24 mouse cellular contexts compared by ENCODE assay signal in the genomic region with DNA sequence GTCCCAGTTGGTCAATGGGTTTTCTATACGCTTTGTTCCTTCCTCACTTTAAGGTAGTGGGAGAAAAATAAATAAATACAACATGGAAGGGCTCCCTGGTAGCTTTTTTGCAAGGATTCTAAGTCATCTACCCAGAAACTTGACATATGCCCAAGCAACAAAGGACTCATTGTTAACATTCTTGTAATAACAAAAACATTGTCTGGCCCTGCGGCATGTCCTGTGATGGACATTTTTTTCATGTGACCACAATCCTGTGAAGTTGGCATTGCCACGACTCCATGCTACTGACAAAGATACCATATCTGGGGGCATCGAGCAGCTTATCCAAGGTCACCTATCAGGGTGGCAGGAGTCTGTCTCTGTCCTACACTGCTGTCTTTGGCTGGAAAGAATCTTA.
DNase-seq lines count a peak whose midpoint lies in the region; ATAC-seq and TF ChIP-seq lines count a peak whose summit lies in the region.
"Had no signal": no experiment of that assay in that cellular context is flagged by ENCODE, and none has a peak within 500 bp of the region (broad histone marks: within the 10 kb centered on the region; RNA-seq: fewer than 3 reads in every experiment).

No protein-coding gene starts in this region.

- no peak overlapping the region for H3K4me3 ChIP-seq in heart, embryonic 12.5 days
- no peak overlapping the region for H3K4me3 ChIP-seq in heart, postnatal 0 days (ENCODE audit: low read depth, low read length)
- H3K4me3 ChIP-seq in embryonic facial prominence, embryonic 10.5 days = no peak overlapping the region
- H3K4me3 ChIP-seq: embryonic facial prominence, embryonic 13.5 days; forebrain, embryonic 13.5 days; gastrocnemius, adult 2 months; hindbrain, embryonic 12.5 days had no signal

- no peaks in the 10 kb centered on the region for H3K27me3 ChIP-seq in heart, embryonic 12.5 days (replicated peaks)
- H3K27me3 ChIP-seq in heart, postnatal 0 days (ENCODE audit: control insufficient read depth, insufficient read depth, low read length) = no peaks in the 10 kb centered on the region
- no peaks in the 10 kb centered on the region for H3K27me3 ChIP-seq in embryonic facial prominence, embryonic 10.5 days (replicated peaks; ENCODE audit: low read depth, poor library complexity, severe bottlenecking)
- H3K27me3 ChIP-seq: embryonic facial prominence, embryonic 13.5 days; forebrain, embryonic 13.5 days; hindbrain, embryonic 12.5 days had no signal

- H3K4me1 ChIP-seq in heart, embryonic 12.5 days (replicated peaks) = peaks cover 64% of the 10 kb centered on the region
- peaks cover 44% of the 10 kb centered on the region for H3K4me1 ChIP-seq in heart, postnatal 0 days (ENCODE audit: control insufficient read depth, insufficient read depth)
- peaks cover 53% of the 10 kb centered on the region for H3K4me1 ChIP-seq in embryonic facial prominence, embryonic 10.5 days
- H3K4me1 ChIP-seq: forebrain, embryonic 13.5 days had no signal

- ATAC-seq in heart, embryonic 12.5 days (ENCODE audit: insufficient number of reproducible peaks, low FRiP score) = no peak
- no peak for ATAC-seq in heart, postnatal 0 days (ENCODE audit: insufficient read depth, low read depth)
- ATAC-seq: CD4-positive, CD25-positive, alpha-beta regulatory T cell, adult 4 months; forebrain, embryonic 13.5 days; hindbrain, embryonic 16.5 days; inflammation-experienced regulatory T-cells, adult 6 months; intestine, postnatal 0 days had no signal

- H3K9ac ChIP-seq in heart, embryonic 12.5 days = no peak overlapping the region
- no peak overlapping the region for H3K9ac ChIP-seq in heart, postnatal 0 days (replicated peaks; ENCODE audit: low read depth, low read length)
- H3K9ac ChIP-seq: embryonic facial prominence, embryonic 13.5 days; forebrain, embryonic 13.5 days; hindbrain, embryonic 12.5 days had no signal

- DNase-seq in heart, postnatal 25 days (ENCODE audit: low spot score) = no peak
- no peak for DNase-seq in heart, postnatal 0 days (ENCODE audit: low spot score)
- DNase-seq in heart, adult 18-20 months = no peak
- no peak for DNase-seq in embryonic facial prominence, embryonic 10.5 days (ENCODE audit: low spot score)
- DNase-seq in right cerebral cortex, postnatal 25 days = no peak
- no peak for DNase-seq in adrenal gland, adult 18-20 months (ENCODE audit: low spot score in 2 of 2)
- DNase-seq: adrenal gland, postnatal 14 days; B cell, adult 2 months; cerebellum, adult 11-12 months; cerebellum, adult 9-10 months; cerebellum, postnatal 25 days; gastrocnemius, adult 2 months; gastrocnemius, postnatal 25 days; heart, postnatal 36 days; kidney, adult 8-10 months had no signal

- H3K36me3 ChIP-seq in heart, embryonic 12.5 days = peaks cover 16% of the 10 kb centered on the region
- peaks cover 8% of the 10 kb centered on the region; the same call in 1 of the 2 replicates for H3K36me3 ChIP-seq in heart, postnatal 0 days (replicated peaks; ENCODE audit: control insufficient read depth, insufficient read depth, low read length)
- 0 out of 2 replicates have a peak, but pooled peaks cover 5% of the 10 kb centered on the region for H3K36me3 ChIP-seq in embryonic facial prominence, embryonic 10.5 days (replicated peaks)
- H3K36me3 ChIP-seq: G1E; hindbrain, embryonic 12.5 days had no signal

- no peaks in the 10 kb centered on the region for H3K9me3 ChIP-seq in heart, embryonic 12.5 days (replicated peaks)
- no peaks in the 10 kb centered on the region for H3K9me3 ChIP-seq in heart, postnatal 0 days (replicated peaks; ENCODE audit: control insufficient read depth, low read length)
- H3K9me3 ChIP-seq in embryonic facial prominence, embryonic 10.5 days = no peaks in the 10 kb centered on the region
- H3K9me3 ChIP-seq: embryonic facial prominence, embryonic 13.5 days; forebrain, embryonic 13.5 days; G1E; hindbrain, embryonic 12.5 days had no signal

- TF ChIP-seq EP300 in heart, postnatal 0 days (IDR thresholded peaks at IDR 0.05; ENCODE audit: low read depth) = no peak

- intact Hi-C loops in heart, postnatal 25 days (cut with DNase I) = no loop called here

- no peak overlapping the region for H3K4me2 ChIP-seq in heart, embryonic 12.5 days
- H3K4me2 ChIP-seq in heart, postnatal 0 days (ENCODE audit: low read depth, low read length) = no peak overlapping the region
- H3K4me2 ChIP-seq: embryonic facial prominence, embryonic 13.5 days; forebrain, embryonic 13.5 days; hindbrain, embryonic 12.5 days had no signal

- no peak for TF ChIP-seq CTCF in heart, postnatal 0 days (IDR thresholded peaks at IDR 0.05; ENCODE audit: low read depth)

- H3K27ac ChIP-seq in heart, embryonic 12.5 days (ENCODE audit: poor library complexity, severe bottlenecking) = peak overlapping the region; percentile 41; the same call in 1 of the 2 replicates
- H3K27ac ChIP-seq in heart, postnatal 0 days (ENCODE audit: low read depth) = peak overlapping the region; percentile 70
- H3K27ac ChIP-seq in embryonic facial prominence, embryonic 10.5 days (replicated peaks) = peak overlapping the region; percentile 63; the same call in 1 of the 2 replicates
- H3K27ac ChIP-seq: embryonic facial prominence, embryonic 13.5 days; forebrain, embryonic 13.5 days; gastrocnemius, adult 2 months; hindbrain, embryonic 12.5 days had no signal

- WGBS in heart, embryonic 12.5 days = 38% methylated on average over 4 of the region's 4 CpGs
- WGBS in heart, postnatal 0 days = 28% methylated on average over 4 of the region's 4 CpGs
- WGBS in embryonic facial prominence, embryonic 10.5 days = 55% methylated on average over 4 of the region's 4 CpGs
